Mouse (Mus musculus) MEL (cell line): Measurements from ENCODE around the gene Actn3.

Experiments
- CHD2 ChIP-seq: IDR thresholded peaks from 2 replicates; pipeline ENCODE4 v1.6.1; 2011; ENCODE audit warnings: low read length, improper control_type of control experiment
- CTCF ChIP-seq, 3 experiments: IDR thresholded peaks in 2 of 3; conservative IDR thresholded peaks in 1 of 3; 2 replicates each; pipeline ENCODE4 v1.5.1; 2011 to 2012; ENCODE audit warnings: low read length in 3 of 3, low read depth in 2 of 3, mild to moderate bottlenecking in 2 of 3, improper control_type of control experiment in 1 of 3, inconsistent platforms in 1 of 3, mixed read lengths in 1 of 3, moderate library complexity in 1 of 3; ENCODE audit not compliant: control insufficient read depth in 1 of 3, insufficient read depth in 1 of 3, poor library complexity in 1 of 3, severe bottlenecking in 1 of 3
- ELF1 ChIP-seq: IDR thresholded peaks from 2 replicates; pipeline ENCODE4 v1.6.1; 2014; ENCODE audit warnings: low read depth, mild to moderate bottlenecking, inconsistent platforms, low read length, improper control_type of control experiment, moderate library complexity
- EP300 ChIP-seq, 2 experiments: IDR thresholded peaks; 2 replicates each; pipeline ENCODE4 v1.6.1; 2011; ENCODE audit warnings: improper control_type of control experiment in 2 of 2, low read length in 2 of 2, low read depth in 1 of 2, mild to moderate bottlenecking in 1 of 2
- MAX ChIP-seq: IDR thresholded peaks from 2 replicates; pipeline ENCODE4 v1.6.1; 2011; ENCODE audit warnings: low read length, improper control_type of control experiment
- MYC ChIP-seq: IDR thresholded peaks from 2 replicates; pipeline ENCODE4 v1.6.1; 2011; ENCODE audit warnings: low read depth, mild to moderate bottlenecking, low read length, improper control_type of control experiment, moderate library complexity
- POLR2A ChIP-seq, 2 experiments: IDR thresholded peaks; 2 replicates each; pipeline ENCODE4 v1.6.1; 2011 to 2012; ENCODE audit warnings: low read length in 2 of 2, mild to moderate bottlenecking in 2 of 2, control low read depth in 1 of 2, improper control_type of control experiment in 1 of 2, low read depth in 1 of 2, moderate library complexity in 1 of 2; ENCODE audit not compliant: control insufficient read depth in 1 of 2, insufficient read depth in 1 of 2, poor library complexity in 1 of 2
- POLR2AphosphoS2 ChIP-seq: IDR thresholded peaks from 2 replicates; pipeline ENCODE4 v1.6.1; 2011; ENCODE audit warnings: low read length, improper control_type of control experiment
- SIN3A ChIP-seq: IDR thresholded peaks from 2 replicates; pipeline ENCODE4 v1.6.1; 2012; ENCODE audit warnings: low read length, improper control_type of control experiment, inconsistent platforms
- TAL1 ChIP-seq: IDR thresholded peaks from 2 replicates; pipeline ENCODE4 v1.6.1; 2012; ENCODE audit warnings: mild to moderate bottlenecking, inconsistent platforms, low read length, moderate library complexity, mixed read lengths
- USF1 ChIP-seq: IDR thresholded peaks from 2 replicates; pipeline ENCODE4 v1.6.1; 2014; ENCODE audit warnings: low read depth, mild to moderate bottlenecking, inconsistent platforms, low read length, improper control_type of control experiment, moderate library complexity

- TF ChIP-seq POLR2AphosphoS2 (no peak), USF1 (no peak), POLR2A (IDR thresholded peaks at IDR 0.05; ENCODE audit: control insufficient read depth in 1 of 2, insufficient read depth in 1 of 2, low read depth in 1 of 2, low read length in 2 of 2, poor library complexity in 1 of 2) (0 out of 4 replicates have a peak, but pooled peaks of 1 of the 2 experiments have one; percentile 13), CTCF (IDR thresholded peaks at IDR 0.05 in 2 of 3, conservative IDR thresholded peaks at IDR 0.05 in 1 of 3; ENCODE audit: control insufficient read depth in 1 of 3, insufficient read depth in 1 of 3, low read depth in 2 of 3, low read length in 3 of 3, poor library complexity in 1 of 3, severe bottlenecking in 1 of 3) (no peak), SIN3A (no peak), TAL1 (no peak), MYC (no peak), ELF1 (no peak), CHD2 (no peak), EP300 (IDR thresholded peaks at IDR 0.05; ENCODE audit: low read depth in 1 of 2, low read length in 2 of 2) (no peak), MAX (no peak)
Observed at GRCm38 (mm10) chr19:4883961-4884360, 6.3 kb upstream of the Actn3 start.
